Mouse (Mus musculus) MEL (cell line): ENCODE results near the gene Irgm1. TPM values are rescaled to one million over a fixed set of nuclear protein-coding genes. Genes with fewer than 3 reads are reported as not detected.
"Not testable (repeated sequence)": the region's sequence is repeated elsewhere in the genome, so short reads cannot be mapped to it uniquely, and the experiment has no call there.

Experiments used
- DNase-seq: peaks from one replicate; pipeline ENCODE4 v3.0.0; 2011; ENCODE audit warnings: low read depth, low spot score
- H3K27ac ChIP-seq: 2 replicates; pipeline ENCODE4 v1.5.1; 2012; ENCODE audit warnings: low read depth, mild to moderate bottlenecking, control low read depth, low read length, moderate library complexity; ENCODE audit not compliant: control insufficient read depth
- H3K27me3 ChIP-seq, 2 experiments: fragments of 150-350 bp in 1 of 2; sonication (generic) in 1 of 2; 2 replicates each; pipeline ENCODE4 v1.6.1; 2012; ENCODE audit warnings: low read length in 2 of 2, mild to moderate bottlenecking in 2 of 2, improper control_type of control experiment in 1 of 2, moderate library complexity in 1 of 2; ENCODE audit not compliant: insufficient read depth in 2 of 2, control insufficient read depth in 1 of 2
- H3K36me3 ChIP-seq, 2 experiments: 2 replicates each; pipeline ENCODE4 v1.6.1; 2012 to 2014; ENCODE audit warnings: low read length in 2 of 2, improper control_type of control experiment in 1 of 2, inconsistent platforms in 1 of 2, mild to moderate bottlenecking in 1 of 2; ENCODE audit not compliant: insufficient read depth in 2 of 2, control insufficient read depth in 1 of 2
- H3K4me1 ChIP-seq, 2 experiments: fragments of 150-350 bp in 1 of 2; sonication (generic) in 1 of 2; 2 replicates each; pipeline ENCODE4 v1.6.1; 2012; ENCODE audit warnings: low read length in 2 of 2, improper control_type of control experiment in 1 of 2, mild to moderate bottlenecking in 1 of 2; ENCODE audit not compliant: insufficient read depth in 2 of 2, control insufficient read depth in 1 of 2
- H3K4me3 ChIP-seq, 2 experiments: fragments of 150-350 bp in 1 of 2; sonication (generic) in 1 of 2; 2 replicates each; pipeline ENCODE4 v1.5.1; 2012; ENCODE audit warnings: low read depth in 2 of 2, low read length in 2 of 2, mild to moderate bottlenecking in 2 of 2, moderate library complexity in 2 of 2, control low read depth in 1 of 2, improper control_type of control experiment in 1 of 2; ENCODE audit not compliant: control insufficient read depth in 1 of 2, insufficient read depth in 1 of 2
- H3K79me2 ChIP-seq: 2 replicates; pipeline ENCODE4 v1.6.1; 2012; ENCODE audit warnings: mild to moderate bottlenecking, low read length, moderate library complexity; ENCODE audit not compliant: control insufficient read depth, poor library complexity, insufficient read depth
- H3K9ac ChIP-seq: 2 replicates; pipeline ENCODE4 v1.6.1; 2012; ENCODE audit warnings: low read depth, mild to moderate bottlenecking, control low read depth, low read length, moderate library complexity; ENCODE audit not compliant: control insufficient read depth, poor library complexity, severe bottlenecking
- H3K9me3 ChIP-seq: fragments of 150-350 bp; sonication (generic); replicated peaks from 2 replicates; pipeline ENCODE4 v1.6.1; 2012; ENCODE audit warnings: mild to moderate bottlenecking, low read length, improper control_type of control experiment, moderate library complexity; ENCODE audit not compliant: insufficient read depth
- ELF1 ChIP-seq: IDR thresholded peaks from 2 replicates; pipeline ENCODE4 v1.6.1; 2014; ENCODE audit warnings: low read depth, mild to moderate bottlenecking, inconsistent platforms, low read length, improper control_type of control experiment, moderate library complexity
- EP300 ChIP-seq, 2 experiments: IDR thresholded peaks; 2 replicates each; pipeline ENCODE4 v1.6.1; 2011; ENCODE audit warnings: improper control_type of control experiment in 2 of 2, low read length in 2 of 2, low read depth in 1 of 2, mild to moderate bottlenecking in 1 of 2
- GATA1 ChIP-seq: IDR thresholded peaks from 2 replicates; pipeline ENCODE4 v1.6.1; 2011; ENCODE audit warnings: low read depth, low read length, improper control_type of control experiment
- MAFK ChIP-seq: IDR thresholded peaks from 2 replicates; pipeline ENCODE4 v1.6.1; 2011; ENCODE audit warnings: low read depth, mild to moderate bottlenecking, low read length, improper control_type of control experiment, borderline replicate concordance
- MEF2A ChIP-seq: IDR thresholded peaks from 2 replicates; pipeline ENCODE4 v1.6.1; 2014; ENCODE audit warnings: low read depth, mild to moderate bottlenecking, inconsistent platforms, low read length, improper control_type of control experiment; ENCODE audit not compliant: poor library complexity, insufficient replicate concordance, severe bottlenecking; ENCODE audit errors: extremely low read depth
- POLR2AphosphoS2 ChIP-seq: IDR thresholded peaks from 2 replicates; pipeline ENCODE4 v1.6.1; 2011; ENCODE audit warnings: low read length, improper control_type of control experiment
- POLR2AphosphoS5 ChIP-seq: IDR thresholded peaks from 2 replicates; pipeline ENCODE4 v1.6.1; 2012; ENCODE audit warnings: low read depth, borderline replicate concordance, mild to moderate bottlenecking, inconsistent platforms, low read length, moderate library complexity, mixed read lengths
- RAD21 ChIP-seq: IDR thresholded peaks from 2 replicates; pipeline ENCODE4 v1.6.1; 2011; ENCODE audit warnings: mild to moderate bottlenecking, low read depth, low read length, improper control_type of control experiment
- SIN3A ChIP-seq: IDR thresholded peaks from 2 replicates; pipeline ENCODE4 v1.6.1; 2012; ENCODE audit warnings: low read length, improper control_type of control experiment, inconsistent platforms
- USF2 ChIP-seq, 2 experiments: IDR thresholded peaks; 2 replicates each; pipeline ENCODE4 v1.6.1; 2011 to 2012; ENCODE audit warnings: improper control_type of control experiment in 2 of 2, low read length in 2 of 2, borderline replicate concordance in 1 of 2, inconsistent platforms in 1 of 2, low read depth in 1 of 2, mild to moderate bottlenecking in 1 of 2; ENCODE audit not compliant: insufficient read depth in 1 of 2
- ZMIZ1 ChIP-seq: IDR thresholded peaks from 2 replicates; pipeline ENCODE4 v1.6.1; 2012; ENCODE audit warnings: low read depth, mild to moderate bottlenecking, inconsistent platforms, low read length, improper control_type of control experiment, moderate library complexity
- polyA plus RNA-seq, 2 experiments: library from polyadenylated mRNA; stranded (reverse) in 1 of 2; unstranded in 1 of 2; fragments of >175 nt in 1 of 2; fragments of >200 nt in 1 of 2; gene quantifications; 2 replicates each; pipeline versions ENCODE4 v1.2.1 to v1.2.4; 2012; ENCODE audit warnings: low replicate concordance in 2 of 2, low read depth in 1 of 2; ENCODE audit not compliant: insufficient read length in 2 of 2, insufficient read depth in 1 of 2, missing spikeins in 1 of 2
- total RNA-seq: library from RNA; depleted of rRNA; stranded (reverse); fragments of 300-350 nt; gene quantifications from 2 replicates; pipeline ENCODE4 v1.2.3, GENCODE M21; 2012

The Irgm1 gene
- total and polyA plus RNA-seq, 3 experiments, result 10.0 to 10.7 TPM; not detected in 1

GRCm38 (mm10) chr11:48908459-48908858 is 37.0 kb upstream of the Irgm1 start (continued):
- no peak for TF ChIP-seq EP300 (IDR thresholded peaks at IDR 0.05; ENCODE audit: low read depth in 1 of 2, low read length in 2 of 2)

GRCm38 (mm10) chr11:48902021-48902420 is 30.5 kb upstream of the Irgm1 start, which contains the start of gene Gm5431:
TSS of gene Gm5431 (minus strand) at chr11:48902214.
- Histone ChIP-seq H3K36me3 (peaks cover 0 to 3% of the 10 kb centered on the region in 2 experiments; a peak in 1 of 4 replicates), H3K9ac (no peak within 1 kb of the TSS)
- TF ChIP-seq POLR2AphosphoS5, result no peak
- no peak for TF ChIP-seq SIN3A
- TF ChIP-seq USF2 (IDR thresholded peaks at IDR 0.05; ENCODE audit: borderline replicate concordance in 1 of 2, insufficient read depth in 1 of 2, low read depth in 1 of 2, low read length in 2 of 2), result no peak
- no peak for TF ChIP-seq POLR2AphosphoS2
- no peak for TF ChIP-seq GATA1
- no peak for TF ChIP-seq ELF1
- no peak for TF ChIP-seq ZMIZ1
- no peak for TF ChIP-seq RAD21
- no peak for TF ChIP-seq MEF2A
- TF ChIP-seq MAFK, result no peak
- TF ChIP-seq, all 39 proteins: peak for 0
- Histone ChIP-seq H3K27ac (no peak within 1 kb of the TSS), H3K4me1 (0 out of 4 replicates have a peak, but pooled peaks cover 0 to 3% of the 10 kb centered on the region in 2 experiments), H3K27me3 (no peaks in the 10 kb centered on the region; a peak in 1 of 4 replicates), H3K4me3 (no peak within 1 kb of the TSS), H3K9me3 (no peaks in the 10 kb centered on the region), H3K79me2 (no peaks in the 10 kb centered on the region)
- no peak for DNase-seq

- H3K36me3 ChIP-seq, H3K9ac ChIP-seq, H3K4me1 ChIP-seq, H3K9me3 ChIP-seq, H3K79me2 ChIP-seq, H3K4me3 ChIP-seq, H3K27me3 ChIP-seq, DNase-seq, H3K27ac ChIP-seq: not testable (repeated sequence)
These were observed 30.1 kb upstream of the Irgm1 start for GRCm38 (mm10) chr11:48901567-48901930.
